Mouse (Mus musculus) C2C12 (cell line): ENCODE measurements at regions not wholly inside any gene's neighbourhood (a gene's known extent, or its start where the extent isn't known, plus 50 kb on each side); places are given as distances from the start of the nearest gene placed in this dataset.

Experiments
- CTCF ChIP-seq: IDR thresholded peaks from one replicate; pipeline ENCODE4 v1.5.1; 2011; ENCODE audit not compliant: control insufficient read depth, insufficient read depth, insufficient read length
- MYOD1 ChIP-seq: IDR thresholded peaks from one replicate; pipeline ENCODE4 v1.6.1; 2011; ENCODE audit warnings: low read depth; ENCODE audit not compliant: control insufficient read depth, insufficient read length
- MYOG ChIP-seq: IDR thresholded peaks from one replicate; pipeline ENCODE4 v1.6.1; 2011; ENCODE audit not compliant: control insufficient read depth, insufficient read length; ENCODE audit errors: extremely low read depth

DNA sequence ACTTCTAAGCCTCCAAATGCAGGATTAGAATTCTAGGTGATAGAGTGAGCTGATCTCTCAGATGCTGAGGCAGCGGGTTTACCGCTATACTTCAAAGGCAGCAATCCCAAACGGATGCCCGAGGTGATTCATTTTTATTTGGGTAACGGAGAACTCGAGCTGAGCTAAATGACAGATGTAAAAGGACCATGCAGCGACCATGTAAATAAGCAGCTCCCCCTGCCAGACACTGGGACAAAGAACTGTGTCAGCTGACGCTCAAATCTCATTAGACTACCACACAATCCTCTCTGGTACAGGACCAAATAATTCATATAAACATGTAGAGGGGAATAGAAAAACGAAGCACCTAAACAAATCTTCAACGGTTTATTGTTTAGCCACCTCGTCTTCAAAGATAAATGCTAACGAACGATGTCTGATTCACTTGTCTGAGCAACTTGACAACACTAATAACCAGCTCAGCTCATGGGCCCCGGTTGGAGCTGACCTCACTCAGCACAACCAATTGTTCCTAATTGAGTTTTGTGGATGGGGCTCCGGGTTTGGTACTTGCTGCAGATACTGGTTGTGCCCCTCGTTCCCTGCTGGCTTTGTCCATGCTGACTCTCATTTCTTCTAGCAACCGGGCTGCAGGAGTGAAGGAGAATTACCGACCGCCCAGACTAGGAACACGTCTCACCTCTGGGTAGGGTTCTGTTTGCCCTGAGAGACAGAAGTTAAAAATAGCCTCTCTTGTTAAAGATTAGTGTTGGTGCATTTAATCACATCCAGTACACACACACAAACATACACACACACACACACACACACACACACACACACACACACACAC lies 92.6 kb upstream of the Btg1 start:
- TF ChIP-seq MYOD1, result no peak
- TF ChIP-seq CTCF, result no peak
- TF ChIP-seq MYOG, result no peak
